Mouse (Mus musculus) adrenal gland, adult 18-20 months (tissue): ENCODE measurements around the gene Sac3d1. TPM values are rescaled to one million over a fixed set of nuclear protein-coding genes. Genes with fewer than 3 reads are reported as not detected.
"Not testable (repeated sequence)": the region's sequence is repeated elsewhere in the genome, so short reads cannot be mapped to it uniquely, and the experiment has no call there.

ENCODE experiments used
- DNase-seq, 2 experiments: peaks; one replicate each; pipeline ENCODE4 v3.0.0; 2021 to 2022; ENCODE audit warnings: low spot score in 2 of 2
- long read RNA-seq, 2 experiments: library from polyadenylated mRNA; stranded (forward); transcript quantifications; one replicate each; pipeline ENCODE4 v2.0.0; 2021
- total RNA-seq, 2 experiments: library from RNA; stranded (reverse); gene quantifications; 1 replicate in 1 of 2; 2 replicates in 1 of 2; pipeline ENCODE4 v1.2.3; 2021

Sac3d1 gene
- 10 to 100 TPM; 12.9 to 17.2 TPM for total RNA-seq
- long read RNA-seq, experiment 1, transcript Sac3d1-201 (2 exons, 1,442 nt): major isoform, 20 of 20 reads
- long read RNA-seq, experiment 1, partial matches to known transcripts: 0 of 20 reads
- long read RNA-seq, experiment 1, other reads (novel, unspliced or antisense): 0 of 20 reads
- long read RNA-seq, experiment 2, transcript Sac3d1-201 (2 exons, 1,442 nt): major isoform, 47 of 47 reads
- long read RNA-seq, experiment 2, partial matches to known transcripts: 0 of 47 reads
- long read RNA-seq, experiment 2, other reads (novel, unspliced or antisense): 0 of 47 reads

GRCm38 (mm10) chr19:6117986-6118676 is at the start of gene Sac3d1:
Gene Sac3d1 (minus strand): TSS chr19:6118650.
- peak; percentile 82 to 84 for DNase-seq

- DNase-seq: no peak
These were observed 48.3 kb upstream of the Sac3d1 start for GRCm38 (mm10) chr19:6166750-6167149.

GRCm38 (mm10) chr19:6163872-6164547 is 45.6 kb upstream of the Sac3d1 start:
- DNase-seq: no peak

- no peak for DNase-seq
These were observed 38.8 kb upstream of the Sac3d1 start for GRCm38 (mm10) chr19:6157220-6157619.

GRCm38 (mm10) chr19:6156372-6156771 is 37.9 kb upstream of the Sac3d1 start:
- no peak for DNase-seq

GRCm38 (mm10) chr19:6155174-6155573 is 36.7 kb upstream of the Sac3d1 start:
- DNase-seq: no peak

GRCm38 (mm10) chr19:6144842-6145241 is 26.4 kb upstream of the Sac3d1 start:
- DNase-seq: no peak

GRCm38 (mm10) chr19:6141394-6141749 is 22.9 kb upstream of the Sac3d1 start, which contains the start of gene Arl2:
Gene Arl2 (minus strand): TSS chr19:6141548.
- DNase-seq: peak; percentile 61 to 65

- peak; percentile 84 for DNase-seq
These were observed 22.4 kb upstream of the Sac3d1 start, which contains the start of gene Batf2 for GRCm38 (mm10) chr19:6140678-6141393. Gene Batf2 (plus strand): TSS chr19:6140983.

- no peak for DNase-seq
These were observed 21.9 kb upstream of the Sac3d1 start for GRCm38 (mm10) chr19:6140374-6140677.

GRCm38 (mm10) chr19:6139701-6140100 is 21.3 kb upstream of the Sac3d1 start:
- DNase-seq: no peak

- DNase-seq: no peak
These were observed 17.9 kb upstream of the Sac3d1 start for GRCm38 (mm10) chr19:6136397-6136796.

- not testable (repeated sequence) for DNase-seq
These were observed 14.7 kb upstream of the Sac3d1 start for GRCm38 (mm10) chr19:6133197-6133596.

GRCm38 (mm10) chr19:6132171-6132827 is 13.8 kb upstream of the Sac3d1 start:
- DNase-seq: no peak

- not testable (repeated sequence) for DNase-seq
These were observed 12.1 kb upstream of the Sac3d1 start for GRCm38 (mm10) chr19:6130414-6131128.

GRCm38 (mm10) chr19:6127760-6128341 is 9.4 kb upstream of the Sac3d1 start, which contains the start of gene Snx15:
Gene Snx15 (minus strand): TSS chr19:6128304.
- peak; percentile 88 to 93 for DNase-seq

- DNase-seq: no peak
These were observed 8.5 kb upstream of the Sac3d1 start for GRCm38 (mm10) chr19:6126789-6127580.

GRCm38 (mm10) chr19:6126289-6126688 is 7.8 kb upstream of the Sac3d1 start:
- peak; percentile 51 to 55 for DNase-seq

GRCm38 (mm10) chr19:6124898-6125297 is 6.4 kb upstream of the Sac3d1 start:
- DNase-seq: no peak
